Mouse (Mus musculus) heart, embryonic 10.5 days (tissue): ENCODE measurements around the gene Art2b. TPM values are rescaled to one million over a fixed set of nuclear protein-coding genes. Genes with fewer than 3 reads are reported as not detected.
A peak's percentile ranks its signal among the peaks of the same experiment; 100 is the strongest.
"Not testable (repeated sequence)": the region's sequence is repeated elsewhere in the genome, so short reads cannot be mapped to it uniquely, and the experiment has no call there.

ENCODE experiments used
- DNase-seq: peaks from one replicate; pipeline ENCODE4 v3.0.0-alpha.2; 2017; ENCODE audit warnings: low spot score
- H3K27ac ChIP-seq: fragments of 300-500 bp; sonication (generic); 2 replicates; pipeline ENCODE4 v1.5.1; 2016; ENCODE audit warnings: mild to moderate bottlenecking
- H3K27me3 ChIP-seq: fragments of 300-500 bp; sonication (generic); 2 replicates; pipeline ENCODE4 v1.6.1; 2016; ENCODE audit warnings: mild to moderate bottlenecking; ENCODE audit not compliant: poor library complexity, insufficient read depth, severe bottlenecking
- H3K36me3 ChIP-seq: fragments of 300-500 bp; sonication (generic); 2 replicates; pipeline ENCODE4 v1.6.1; 2016; ENCODE audit warnings: mild to moderate bottlenecking, moderate library complexity
- H3K4me1 ChIP-seq: fragments of 300-500 bp; sonication (generic); 2 replicates; pipeline ENCODE4 v1.6.1; 2016; ENCODE audit warnings: mild to moderate bottlenecking
- H3K4me3 ChIP-seq: fragments of 300-500 bp; sonication (generic); 2 replicates; pipeline ENCODE4 v1.5.1; 2016; ENCODE audit warnings: mild to moderate bottlenecking, moderate library complexity
- H3K9me3 ChIP-seq: fragments of 300-500 bp; sonication (generic); 2 replicates; pipeline ENCODE4 v1.6.1; 2016; ENCODE audit warnings: mild to moderate bottlenecking, moderate library complexity
- WGBS: fragments of 180-500 bp; shearing (Covaris S2); methylation state at CpG from one replicate; pipeline ENCODE4 v1.1.7; 2016; 5-methylcytosine and 5-hydroxymethylcytosine counted together
- polyA plus RNA-seq: library from polyadenylated mRNA; unstranded; fragments of >200 nt; fragmentation: Nextera tagmentation; extraction: Ambion mirVana; gene quantifications from 2 replicates; pipeline ENCODE4 v1.2.1, GENCODE M21; 2016

The Art2b gene
- polyA plus RNA-seq, 1 experiment from 2014 or later: not detected

DNA sequence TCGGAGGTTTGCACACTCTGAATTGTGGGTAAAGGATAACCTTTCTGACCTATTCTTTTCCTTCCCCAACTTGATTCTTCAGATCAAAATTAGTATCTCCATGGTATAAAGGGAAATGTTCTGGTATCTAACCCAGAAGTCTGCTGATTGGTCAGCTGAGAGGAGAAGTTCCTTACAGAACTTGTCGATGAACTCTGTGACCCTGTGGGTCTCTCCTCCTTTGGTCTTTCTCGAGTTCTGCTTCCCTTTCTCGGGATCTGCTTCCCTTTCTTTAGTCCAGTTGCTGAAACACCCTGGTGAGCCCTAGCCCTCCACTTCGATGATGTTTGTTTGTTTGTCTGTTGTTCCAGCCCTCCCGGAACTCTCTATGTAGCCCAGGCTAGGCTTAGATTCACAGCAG is 22.4 kb upstream of the Art2b start:
- Histone ChIP-seq H3K9me3 (no peaks in the 10 kb centered on the region), H3K4me3 (no peak overlapping the region), H3K27me3 (no peaks in the 10 kb centered on the region), H3K4me1 (no peaks in the 10 kb centered on the region), H3K36me3 (no peaks in the 10 kb centered on the region), H3K27ac (no peak overlapping the region)
- DNase-seq: no peak
- 68% methylated on average over 6 of the region's 6 CpGs for WGBS

GRCm38 (mm10) chr7:101600406-101600805 is 15.0 kb upstream of the Art2b start:
- 85% methylated on average over 1 of the region's 1 CpGs for WGBS
- H3K4me1 ChIP-seq: no peaks in the 10 kb centered on the region
- H3K4me3 ChIP-seq: no peak overlapping the region
- no peaks in the 10 kb centered on the region for H3K36me3 ChIP-seq
- H3K27me3 ChIP-seq: no peaks in the 10 kb centered on the region
- no peaks in the 10 kb centered on the region for H3K9me3 ChIP-seq
- no peak overlapping the region for H3K27ac ChIP-seq
- DNase-seq: no peak

GRCm38 (mm10) chr7:101598482-101598881 is 13.1 kb upstream of the Art2b start:
- WGBS: 65% methylated on average over 2 of the region's 2 CpGs
- Histone ChIP-seq H3K27ac (no peak overlapping the region), H3K27me3 (no peaks in the 10 kb centered on the region), H3K4me3 (no peak overlapping the region), H3K36me3 (no peaks in the 10 kb centered on the region), H3K4me1 (no peaks in the 10 kb centered on the region), H3K9me3 (no peaks in the 10 kb centered on the region)
- DNase-seq: no peak

DNA sequence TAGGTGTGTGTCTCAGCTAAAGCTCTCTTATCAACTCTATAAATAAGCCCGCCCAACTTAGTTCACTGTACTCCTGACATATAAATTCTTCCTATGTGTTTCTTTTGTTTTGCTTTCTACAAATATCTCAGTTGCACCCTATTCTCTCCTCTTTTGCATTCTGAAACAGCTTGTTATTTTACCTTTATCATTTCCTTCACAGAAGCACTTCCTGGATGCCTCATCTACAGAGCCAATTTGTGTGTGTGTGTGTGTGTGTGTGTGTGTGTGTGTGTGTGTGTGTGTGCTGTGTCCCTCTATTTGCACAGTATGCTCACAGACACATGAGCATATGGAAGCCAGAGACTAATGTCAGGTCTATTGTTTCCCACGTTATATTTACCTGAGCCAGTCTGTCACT is 9.6 kb upstream of the Art2b start:
- Histone ChIP-seq H3K27ac (no peak overlapping the region), H3K36me3 (no peaks in the 10 kb centered on the region), H3K27me3 (no peaks in the 10 kb centered on the region), H3K4me1 (no peaks in the 10 kb centered on the region), H3K9me3 (no peaks in the 10 kb centered on the region), H3K4me3 (no peak overlapping the region)
- 68% methylated on average over 2 of the region's 2 CpGs for WGBS
- no peak for DNase-seq

DNA sequence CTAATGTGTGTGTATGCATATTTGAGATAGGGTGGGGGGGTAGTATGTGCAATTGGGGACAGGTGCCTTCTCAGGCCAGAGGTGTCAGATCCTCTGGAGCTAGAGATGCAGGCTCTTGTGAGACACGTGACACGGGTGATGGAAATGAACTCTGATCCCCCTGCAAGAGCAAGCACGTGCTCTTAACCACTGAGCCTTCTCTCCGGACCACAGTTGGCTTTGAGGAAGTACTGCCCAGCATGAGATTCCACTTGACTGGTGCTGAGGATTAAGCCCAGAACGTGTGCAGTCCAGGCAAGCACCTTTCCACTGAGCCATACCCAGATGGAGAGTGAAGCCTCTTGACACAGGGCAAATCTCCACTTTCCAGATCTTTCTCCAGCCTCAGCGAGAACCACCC is 1.1 kb downstream of the Art2b start:
- DNase-seq, H3K4me1 ChIP-seq, H3K9me3 ChIP-seq, H3K27ac ChIP-seq, H3K36me3 ChIP-seq, H3K27me3 ChIP-seq, H3K4me3 ChIP-seq: not testable (repeated sequence)
- WGBS: 59% methylated on average over 6 of the region's 6 CpGs

DNA sequence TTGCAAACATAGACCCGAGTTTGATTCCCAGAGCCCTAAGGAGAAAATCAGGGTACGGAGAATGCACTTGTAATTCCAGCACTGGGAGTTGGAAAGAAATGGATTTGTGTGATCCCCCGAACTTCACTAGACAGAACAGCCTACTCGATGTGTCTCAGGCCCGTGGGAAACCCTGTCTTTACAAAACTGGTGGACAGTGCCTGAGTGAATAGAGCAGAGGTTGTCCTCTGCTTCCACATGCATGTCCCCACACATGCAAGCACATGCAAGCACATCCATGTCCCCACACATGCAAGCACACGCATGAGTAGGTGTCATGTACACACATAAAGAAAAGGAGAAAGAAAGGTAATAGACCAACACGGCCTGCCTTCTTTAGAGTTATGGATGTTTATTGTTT is 3.4 kb downstream of the Art2b start:
- Histone ChIP-seq H3K4me1 (no peaks in the 10 kb centered on the region), H3K4me3 (no peak overlapping the region), H3K36me3 (no peaks in the 10 kb centered on the region), H3K27me3 (no peaks in the 10 kb centered on the region), H3K27ac (no peak overlapping the region), H3K9me3 (no peaks in the 10 kb centered on the region)
- WGBS: 80% methylated on average over 7 of the region's 7 CpGs
- no peak for DNase-seq

DNA sequence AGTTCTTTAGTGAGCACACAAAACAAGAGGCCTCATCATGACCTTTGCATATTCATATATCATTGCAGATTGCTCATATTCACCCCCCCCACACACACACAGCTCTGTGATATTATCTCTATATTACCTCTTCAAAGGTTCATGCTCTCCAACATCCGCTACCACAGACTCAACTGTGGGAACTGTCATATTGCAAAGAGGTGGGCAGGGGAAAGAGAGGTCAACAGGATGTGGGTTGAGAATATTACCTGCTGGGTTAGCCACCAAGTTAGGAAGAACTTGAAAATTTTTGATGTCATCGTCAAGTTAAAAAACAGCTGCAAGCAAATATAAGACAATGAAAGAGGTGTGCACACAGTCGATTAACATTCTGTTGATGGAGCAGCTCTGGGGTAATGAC is 4.5 kb downstream of the Art2b start:
- H3K36me3 ChIP-seq: not testable (repeated sequence)

GRCm38 (mm10) chr7:101574413-101574812 is 11.0 kb downstream of the Art2b start:
- DNase-seq: peak; percentile 25
- no peaks in the 10 kb centered on the region for H3K36me3 ChIP-seq
- no peak overlapping the region for H3K4me3 ChIP-seq
- H3K9me3 ChIP-seq: no peaks in the 10 kb centered on the region
- 50% methylated on average over 3 of the region's 3 CpGs for WGBS
- no peak overlapping the region for H3K27ac ChIP-seq
- H3K27me3 ChIP-seq: no peaks in the 10 kb centered on the region
- no peaks in the 10 kb centered on the region for H3K4me1 ChIP-seq

More for the DNA sequence above, 4.5 kb downstream of the Art2b start:
- H3K9me3 ChIP-seq, H3K4me3 ChIP-seq, DNase-seq, H3K27me3 ChIP-seq, H3K27ac ChIP-seq, H3K4me1 ChIP-seq: not testable (repeated sequence)
- WGBS: 88% methylated on average over 3 of the region's 3 CpGs

- H3K27ac ChIP-seq, H3K4me1 ChIP-seq, H3K4me3 ChIP-seq, H3K27me3 ChIP-seq, H3K9me3 ChIP-seq, H3K36me3 ChIP-seq: not testable (repeated sequence)
- 82% methylated on average over 12 of the region's 12 CpGs for WGBS
- peak; percentile 16 for DNase-seq
Observed at GRCm38 (mm10) chr7:101573636-101574035, 11.8 kb downstream of the Art2b start.

GRCm38 (mm10) chr7:101564086-101564485 is 21.3 kb downstream of the Art2b start:
- H3K36me3 ChIP-seq: no peaks in the 10 kb centered on the region
- no peak overlapping the region for H3K27ac ChIP-seq
- 79% methylated on average over 2 of the region's 2 CpGs for WGBS

GRCm38 (mm10) chr7:101559393-101559792 is 26.0 kb downstream of the Art2b start:
- H3K36me3 ChIP-seq, H3K27me3 ChIP-seq, DNase-seq, H3K9me3 ChIP-seq, H3K27ac ChIP-seq, H3K4me1 ChIP-seq, H3K4me3 ChIP-seq: not testable (repeated sequence)
- 65% methylated on average over 5 of the region's 5 CpGs for WGBS

More at GRCm38 (mm10) chr7:101564086-101564485, 21.3 kb downstream of the Art2b start:
- Histone ChIP-seq H3K9me3 (no peaks in the 10 kb centered on the region), H3K4me1 (no peaks in the 10 kb centered on the region), H3K27me3 (no peaks in the 10 kb centered on the region), H3K4me3 (no peak overlapping the region)
- no peak for DNase-seq

DNA sequence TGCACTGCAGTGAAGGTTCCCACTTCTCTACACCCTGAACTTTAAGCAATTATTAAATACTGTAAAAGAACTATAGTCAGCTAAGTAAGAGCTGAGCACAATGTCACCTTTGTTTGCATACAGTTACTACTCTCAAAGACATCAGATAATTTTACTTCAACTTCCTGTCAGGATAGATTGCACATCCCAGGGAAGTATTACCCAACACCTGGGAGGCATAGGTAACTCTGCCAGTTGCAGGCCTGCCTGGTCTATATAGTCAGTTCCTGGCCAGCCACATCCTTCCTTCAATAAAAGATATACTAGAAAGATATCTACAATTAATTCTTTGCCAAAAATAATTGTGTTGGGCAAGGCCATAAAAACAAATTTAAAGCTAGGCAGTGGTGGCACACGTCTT is 28.0 kb downstream of the Art2b start:
- no peak overlapping the region for H3K4me3 ChIP-seq
- H3K36me3 ChIP-seq: no peaks in the 10 kb centered on the region
- no peak overlapping the region for H3K27ac ChIP-seq
- no peaks in the 10 kb centered on the region for H3K27me3 ChIP-seq
- no peaks in the 10 kb centered on the region for H3K9me3 ChIP-seq
- DNase-seq: no peak
- no peaks in the 10 kb centered on the region for H3K4me1 ChIP-seq
- 71% methylated on average over 1 of the region's 1 CpGs for WGBS

GRCm38 (mm10) chr7:101555473-101555872 is 29.9 kb downstream of the Art2b start:
- H3K27me3 ChIP-seq, DNase-seq, H3K9me3 ChIP-seq, H3K27ac ChIP-seq, H3K36me3 ChIP-seq, H3K4me1 ChIP-seq, H3K4me3 ChIP-seq: not testable (repeated sequence)
- 91% methylated on average over 3 of the region's 3 CpGs for WGBS

GRCm38 (mm10) chr7:101551530-101551929 is 33.9 kb downstream of the Art2b start:
- H3K4me1 ChIP-seq: 0 out of 2 replicates have a peak, but pooled peaks cover 6% of the 10 kb centered on the region
- H3K4me3 ChIP-seq: no peak overlapping the region
- H3K36me3 ChIP-seq: no peaks in the 10 kb centered on the region
- no peaks in the 10 kb centered on the region for H3K27me3 ChIP-seq
- 85% methylated on average over 1 of the region's 1 CpGs for WGBS
- no peak for DNase-seq
- H3K9me3 ChIP-seq: no peaks in the 10 kb centered on the region
- H3K27ac ChIP-seq: no peak overlapping the region
